In genomic region chr11:119555170-119555569, GRCm38 (mm10) we compare ENCODE assay signal across 24 mouse cellular contexts. TPM values are rescaled to one million over a fixed set of nuclear protein-coding genes. Genes with fewer than 3 reads are reported as not detected.
"Had no signal": no experiment of that assay in that cellular context is flagged by ENCODE, and none has a peak within 500 bp of the region (broad histone marks: within the 10 kb centered on the region; RNA-seq: fewer than 3 reads in every experiment).

No protein-coding gene starts in this region.

- DNase-seq: gastrocnemius, adult 2 months; gastrocnemius, postnatal 10 days; gastrocnemius, postnatal 25 days; heart, adult 18-20 months; heart, postnatal 10 days; heart, postnatal 4 days; kidney, adult 18-20 months; kidney, adult 8-10 months; kidney, postnatal 4 days; liver had no signal

- ATAC-seq: hindbrain, embryonic 16.5 days; inflammation-experienced regulatory T-cells, adult 6 months; intestine, embryonic 15.5 days; intestine, postnatal 0 days had no signal

- H3K36me3 ChIP-seq: heart, embryonic 10.5 days; heart, embryonic 12.5 days; hindbrain, embryonic 10.5 days; hindbrain, embryonic 12.5 days; intestine, embryonic 15.5 days; limb, embryonic 10.5 days; limb, embryonic 12.5 days had no signal

- H3K9ac ChIP-seq: heart, embryonic 12.5 days; hindbrain, embryonic 12.5 days; hindbrain, embryonic 14.5 days; intestine, embryonic 15.5 days; limb, embryonic 12.5 days had no signal

- H3K27ac ChIP-seq: gastrocnemius, adult 2 months; heart, embryonic 10.5 days; hindbrain, embryonic 10.5 days; hindbrain, embryonic 12.5 days; hindbrain, embryonic 14.5 days; intestine, embryonic 15.5 days; kidney, postnatal 0 days; layer of hippocampus, adult 2 months; left cerebral cortex, adult 2 months; limb, embryonic 12.5 days had no signal

- H3K9me3 ChIP-seq: heart, embryonic 10.5 days; heart, embryonic 12.5 days; hindbrain, embryonic 10.5 days; hindbrain, embryonic 12.5 days; intestine, embryonic 15.5 days; limb, embryonic 10.5 days; limb, embryonic 12.5 days had no signal

- H3K4me2 ChIP-seq: heart, embryonic 12.5 days; hindbrain, embryonic 12.5 days; hindbrain, embryonic 14.5 days; intestine, embryonic 15.5 days; limb, embryonic 12.5 days had no signal

- H3K4me3 ChIP-seq: gastrocnemius, adult 2 months; heart, embryonic 10.5 days; heart, embryonic 12.5 days; hindbrain, embryonic 10.5 days; hindbrain, embryonic 12.5 days; intestine, embryonic 15.5 days; layer of hippocampus, adult 2 months; left cerebral cortex, adult 2 months; limb, embryonic 10.5 days; limb, embryonic 12.5 days had no signal

RNA-seq across cellular contexts. Expression of gene Nptx1, which starts 7.6 kb away (rescaled TPM):
- polyA plus RNA-seq: inflammation-experienced regulatory T-cells, adult 6 months had no signal
